Mouse (Mus musculus) myocyte (in vitro differentiated cells): ENCODE results near the gene Rtl1. TPM values are rescaled to one million over a fixed set of nuclear protein-coding genes. Genes with fewer than 3 reads are reported as not detected.
A peak's percentile ranks its signal among the peaks of the same experiment; 100 is the strongest.

Experiments used
- H3K27me3 ChIP-seq: one replicate; pipeline ENCODE4 v1.6.1; 2011; ENCODE audit not compliant: control insufficient read depth, insufficient read depth, insufficient read length
- H3K36me3 ChIP-seq: one replicate; pipeline ENCODE4 v1.6.1; 2011; ENCODE audit not compliant: control insufficient read depth, insufficient read depth
- H3K4me2 ChIP-seq: one replicate; pipeline ENCODE4 v1.6.1; 2011; ENCODE audit warnings: low read depth, control low read depth
- H3K4me3 ChIP-seq: one replicate; pipeline ENCODE4 v1.5.1; 2011; ENCODE audit warnings: mild to moderate bottlenecking, control low read depth, moderate library complexity
- H3K79me2 ChIP-seq: one replicate; pipeline ENCODE4 v1.6.1; 2011; ENCODE audit not compliant: control insufficient read depth, insufficient read depth
- H3ac ChIP-seq: one replicate; pipeline ENCODE4 v1.6.1; 2011; ENCODE audit not compliant: control insufficient read depth, insufficient read length
- CEBPB ChIP-seq: IDR thresholded peaks from 2 replicates; pipeline ENCODE4 v1.6.1; 2011; ENCODE audit warnings: mild to moderate bottlenecking, moderate library complexity; ENCODE audit not compliant: poor library complexity, insufficient read depth, severe bottlenecking
- E2F4 ChIP-seq: IDR thresholded peaks from one replicate; pipeline ENCODE4 v1.6.1; 2011; ENCODE audit warnings: mild to moderate bottlenecking, control low read depth, moderate library complexity; ENCODE audit not compliant: insufficient read depth
- MAX ChIP-seq: IDR thresholded peaks from one replicate; pipeline ENCODE4 v1.6.1; 2011; ENCODE audit warnings: low read depth, mild to moderate bottlenecking, control low read depth
- MYOD1 ChIP-seq, 3 experiments: IDR thresholded peaks; one replicate each; pipeline ENCODE4 v1.6.1; 2011; ENCODE audit warnings: control low read depth in 2 of 3, low read depth in 2 of 3, mild to moderate bottlenecking in 2 of 3, moderate library complexity in 1 of 3; ENCODE audit not compliant: insufficient read length in 2 of 3, control insufficient read depth in 1 of 3
- MYOG ChIP-seq, 3 experiments: IDR thresholded peaks; one replicate each; pipeline ENCODE4 v1.6.1; 2011; ENCODE audit warnings: control low read depth in 2 of 3, low read depth in 2 of 3, mild to moderate bottlenecking in 2 of 3; ENCODE audit not compliant: insufficient read length in 2 of 3, control insufficient read depth in 1 of 3, insufficient read depth in 1 of 3
- POLR2A ChIP-seq: IDR thresholded peaks from one replicate; pipeline ENCODE4 v1.6.1; 2011; ENCODE audit warnings: low read depth, mild to moderate bottlenecking, control low read depth, moderate library complexity; ENCODE audit not compliant: insufficient read length
- POLR2AphosphoS2 ChIP-seq: IDR thresholded peaks from one replicate; pipeline ENCODE4 v1.6.1; 2011; ENCODE audit warnings: low read depth, control low read depth; ENCODE audit not compliant: insufficient read length
- REST ChIP-seq: IDR thresholded peaks from one replicate; pipeline ENCODE4 v1.6.1; 2011; ENCODE audit warnings: mild to moderate bottlenecking, control low read depth, moderate library complexity; ENCODE audit not compliant: insufficient read depth, insufficient read length
- SRF ChIP-seq: IDR thresholded peaks from one replicate; pipeline ENCODE4 v1.6.1; 2011; ENCODE audit warnings: low read depth; ENCODE audit not compliant: control insufficient read depth, insufficient read length
- TCF12 ChIP-seq: IDR thresholded peaks from one replicate; pipeline ENCODE4 v1.6.1; 2011; ENCODE audit warnings: mild to moderate bottlenecking, control low read depth; ENCODE audit not compliant: poor library complexity, insufficient read depth, severe bottlenecking
- TCF3 ChIP-seq: IDR thresholded peaks from one replicate; pipeline ENCODE4 v1.6.1; 2011; ENCODE audit warnings: low read depth, control low read depth; ENCODE audit not compliant: insufficient read length
- USF1 ChIP-seq: IDR thresholded peaks from one replicate; pipeline ENCODE4 v1.6.1; 2011; ENCODE audit warnings: low read depth, mild to moderate bottlenecking, control low read depth, moderate library complexity
- polyA plus RNA-seq: library from polyadenylated mRNA; unstranded; fragments of >200 nt; fragmentation: generic; extraction: Trizol; gene quantifications from one replicate; pipeline ENCODE4 v1.2.1, GENCODE M21; 2012; ENCODE audit warnings: missing spikeins

The Rtl1 gene
- polyA plus RNA-seq: not detected

GRCm38 (mm10) chr12:109600230-109600629 lies at the start of gene Rtl1:
Gene Rtl1 (minus strand): TSS chr12:109600330.
- H3K4me2 ChIP-seq: no peak within 1 kb of the TSS
- peaks cover 11% of the 10 kb centered on the region for H3K27me3 ChIP-seq
- TF ChIP-seq E2F4 (no peak), TCF3 (no peak), TCF12 (no peak), MAX (no peak), CEBPB (no peak), MYOD1 (IDR thresholded peaks at IDR 0.05; ENCODE audit: control insufficient read depth in 1 of 3, insufficient read length in 2 of 3, low read depth in 2 of 3) (no peak), SRF (no peak), POLR2AphosphoS2 (no peak), MYOG (IDR thresholded peaks at IDR 0.05; ENCODE audit: control insufficient read depth in 1 of 3, insufficient read depth in 1 of 3, insufficient read length in 2 of 3, low read depth in 2 of 3) (no peak), USF1 (no peak)
- no peak within 1 kb of the TSS for H3ac ChIP-seq
- no peaks in the 10 kb centered on the region for H3K79me2 ChIP-seq
- H3K36me3 ChIP-seq: no peaks in the 10 kb centered on the region
- H3K4me3 ChIP-seq: no peak within 1 kb of the TSS

- no peaks in the 10 kb centered on the region for H3K79me2 ChIP-seq
- H3K27me3 ChIP-seq: no peaks in the 10 kb centered on the region
- H3K36me3 ChIP-seq: no peaks in the 10 kb centered on the region
- H3ac ChIP-seq: no peak overlapping the region
- no peak overlapping the region for H3K4me2 ChIP-seq
- H3K4me3 ChIP-seq: no peak overlapping the region
- TF ChIP-seq MYOD1 (IDR thresholded peaks at IDR 0.05; ENCODE audit: control insufficient read depth in 1 of 3, insufficient read length in 2 of 3, low read depth in 2 of 3) (no peak), E2F4 (no peak), POLR2AphosphoS2 (no peak), REST (no peak), POLR2A (no peak), TCF12 (no peak), CEBPB (no peak), MYOG (IDR thresholded peaks at IDR 0.05; ENCODE audit: control insufficient read depth in 1 of 3, insufficient read depth in 1 of 3, insufficient read length in 2 of 3, low read depth in 2 of 3) (no peak), TCF3 (no peak), MAX (no peak)
These were observed 40.5 kb upstream of the Rtl1 start for GRCm38 (mm10) chr12:109640560-109641167.

GRCm38 (mm10) chr12:109632035-109632434 lies 31.9 kb upstream of the Rtl1 start:
- H3K27me3 ChIP-seq: no peaks in the 10 kb centered on the region
- no peak for TF ChIP-seq MYOG (IDR thresholded peaks at IDR 0.05; ENCODE audit: control insufficient read depth in 1 of 3, insufficient read depth in 1 of 3, insufficient read length in 2 of 3, low read depth in 2 of 3)
- TF ChIP-seq USF1: no peak
- no peak for TF ChIP-seq SRF
- TF ChIP-seq CEBPB: no peak
- no peak for TF ChIP-seq MAX
- TF ChIP-seq E2F4: no peak
- TF ChIP-seq TCF3: no peak
- H3K36me3 ChIP-seq: no peaks in the 10 kb centered on the region
- H3K79me2 ChIP-seq: no peaks in the 10 kb centered on the region
- no peak overlapping the region for H3K4me3 ChIP-seq
- H3ac ChIP-seq: no peak overlapping the region
- no peak overlapping the region for H3K4me2 ChIP-seq

- H3K4me3 ChIP-seq: no peak overlapping the region
- no peaks in the 10 kb centered on the region for H3K36me3 ChIP-seq
- no peaks in the 10 kb centered on the region for H3K79me2 ChIP-seq
- H3K27me3 ChIP-seq: no peaks in the 10 kb centered on the region
- TF ChIP-seq TCF3 (no peak), MYOD1 (IDR thresholded peaks at IDR 0.05; ENCODE audit: control insufficient read depth in 1 of 3, insufficient read length in 2 of 3, low read depth in 2 of 3) (no peak), CEBPB (no peak), MYOG (IDR thresholded peaks at IDR 0.05; ENCODE audit: control insufficient read depth in 1 of 3, insufficient read depth in 1 of 3, insufficient read length in 2 of 3, low read depth in 2 of 3) (no peak), USF1 (no peak), SRF (no peak), E2F4 (no peak), TCF12 (no peak), POLR2A (no peak), MAX (no peak), REST (no peak), POLR2AphosphoS2 (no peak)
- peak overlapping the region; percentile 24 for H3K4me2 ChIP-seq
- H3ac ChIP-seq: no peak overlapping the region
These were observed 28.8 kb upstream of the Rtl1 start for GRCm38 (mm10) chr12:109628887-109629286.

GRCm38 (mm10) chr12:109626910-109627309 lies 26.8 kb upstream of the Rtl1 start:
- Histone ChIP-seq H3K4me2 (peak overlapping the region; percentile 57), H3K4me3 (no peak overlapping the region), H3K27me3 (no peaks in the 10 kb centered on the region), H3ac (no peak overlapping the region), H3K36me3 (no peaks in the 10 kb centered on the region), H3K79me2 (no peaks in the 10 kb centered on the region)
- TF ChIP-seq MAX (no peak), CEBPB (0 out of 2 replicates have a peak, but pooled peaks have one; percentile 28), SRF (no peak)
